ENCODE assay signal across 11 mouse cellular contexts in genomic region chr4:87883225-87883875, GRCm38 (mm10).
A peak's percentile ranks its signal among the peaks of the same experiment; 100 is the strongest.
DNase-seq lines count a peak whose midpoint lies in the region; ATAC-seq and TF ChIP-seq lines count a peak whose summit lies in the region.
"Had no signal": no experiment of that assay in that cellular context is flagged by ENCODE, and none has a peak within 500 bp of the region (broad histone marks: within the 10 kb centered on the region; RNA-seq: fewer than 3 reads in every experiment).

No protein-coding gene starts in this region.

- WGBS in forebrain, embryonic 12.5 days: 47% methylated on average over 5 of the region's 5 CpGs
- 25% methylated on average over 5 of the region's 5 CpGs for WGBS in hindbrain, postnatal 0 days
- 33% methylated on average over 5 of the region's 5 CpGs for WGBS in midbrain, postnatal 0 days

- no peak overlapping the region for H3K9ac ChIP-seq in forebrain, embryonic 12.5 days
- no peak overlapping the region for H3K9ac ChIP-seq in hindbrain, postnatal 0 days (replicated peaks; ENCODE audit: low read length)
- no peak overlapping the region for H3K9ac ChIP-seq in midbrain, postnatal 0 days (replicated peaks; ENCODE audit: low read length, poor library complexity, severe bottlenecking)
- H3K9ac ChIP-seq: embryonic facial prominence, embryonic 12.5 days; liver, embryonic 12.5 days had no signal

- H3K4me2 ChIP-seq in forebrain, embryonic 12.5 days: no peak overlapping the region
- no peak overlapping the region for H3K4me2 ChIP-seq in hindbrain, postnatal 0 days (ENCODE audit: low read depth, low read length)
- H3K4me2 ChIP-seq in midbrain, postnatal 0 days (ENCODE audit: low read depth, low read length, poor library complexity, severe bottlenecking): no peak overlapping the region
- H3K4me2 ChIP-seq: embryonic facial prominence, embryonic 12.5 days; liver, embryonic 12.5 days had no signal

- no peaks in the 10 kb centered on the region; the same call in 1 of the 2 replicates for H3K36me3 ChIP-seq in forebrain, embryonic 12.5 days (replicated peaks)
- no peaks in the 10 kb centered on the region for H3K36me3 ChIP-seq in hindbrain, postnatal 0 days (ENCODE audit: insufficient read depth, low read length)
- H3K36me3 ChIP-seq in midbrain, postnatal 0 days (ENCODE audit: insufficient read depth, low read length): no peaks in the 10 kb centered on the region
- H3K36me3 ChIP-seq: embryonic facial prominence, embryonic 12.5 days; liver, embryonic 12.5 days had no signal

- peak; percentile 28 for DNase-seq in layer of hippocampus, adult 11-12 months (ENCODE audit: low spot score)
- DNase-seq in layer of hippocampus, postnatal 25 days (ENCODE audit: extremely low spot score in 1 of 2, low spot score in 1 of 2): no peak
- peak; percentile 64 for DNase-seq in hindbrain, postnatal 0 days (ENCODE audit: low spot score)
- DNase-seq in midbrain, postnatal 0 days (ENCODE audit: low spot score): peak; percentile 59
- DNase-seq in heart, postnatal 4 days: no peak
- DNase-seq in ovary, postnatal 36 days (ENCODE audit: low spot score): no peak

- H3K4me3 ChIP-seq in forebrain, embryonic 12.5 days (replicated peaks): no peak overlapping the region
- H3K4me3 ChIP-seq in hindbrain, postnatal 0 days (ENCODE audit: low read length): no peak overlapping the region
- no peak overlapping the region for H3K4me3 ChIP-seq in midbrain, postnatal 0 days (ENCODE audit: low read depth, low read length)
- H3K4me3 ChIP-seq: embryonic facial prominence, embryonic 12.5 days; liver, embryonic 12.5 days had no signal

- H3K4me1 ChIP-seq in forebrain, embryonic 12.5 days: peaks cover 23% of the 10 kb centered on the region
- H3K4me1 ChIP-seq in hindbrain, postnatal 0 days (ENCODE audit: insufficient read depth, low read length): no peaks in the 10 kb centered on the region
- H3K4me1 ChIP-seq in midbrain, postnatal 0 days (ENCODE audit: insufficient read depth, low read length): no peaks in the 10 kb centered on the region; the same call in 1 of the 2 replicates
- H3K4me1 ChIP-seq: embryonic facial prominence, embryonic 12.5 days; liver, embryonic 12.5 days had no signal

- ATAC-seq in forebrain, embryonic 12.5 days (ENCODE audit: low FRiP score): peak; percentile 81
- ATAC-seq in hindbrain, postnatal 0 days: no peak
- no peak for ATAC-seq in midbrain, postnatal 0 days (ENCODE audit: low FRiP score)
- ATAC-seq in megakaryocyte progenitor cell, adult 5-6 weeks (replicated peaks; ENCODE audit: poor library complexity): no peak
- ATAC-seq: liver, embryonic 12.5 days had no signal

- peak; percentile 17; the same call in 1 of the 2 replicates for TF ChIP-seq CTCF in hindbrain, postnatal 0 days (IDR thresholded peaks at IDR 0.05; ENCODE audit: low read depth)
- TF ChIP-seq CTCF in midbrain, postnatal 0 days (IDR thresholded peaks at IDR 0.05): no peak

- H3K27me3 ChIP-seq in forebrain, embryonic 12.5 days: no peaks in the 10 kb centered on the region
- H3K27me3 ChIP-seq in hindbrain, postnatal 0 days (ENCODE audit: insufficient read depth, low read length): no peaks in the 10 kb centered on the region
- no peaks in the 10 kb centered on the region for H3K27me3 ChIP-seq in midbrain, postnatal 0 days (ENCODE audit: insufficient read depth, low read length)
- H3K27me3 ChIP-seq: embryonic facial prominence, embryonic 12.5 days; liver, embryonic 12.5 days had no signal

- peak overlapping the region; percentile 61; the same call in 1 of the 2 replicates for H3K27ac ChIP-seq in forebrain, embryonic 12.5 days
- H3K27ac ChIP-seq in hindbrain, postnatal 0 days: no peak overlapping the region
- H3K27ac ChIP-seq in midbrain, postnatal 0 days (ENCODE audit: low read depth, low read length): no peak overlapping the region
- H3K27ac ChIP-seq: embryonic facial prominence, embryonic 12.5 days; liver, embryonic 12.5 days; macrophage had no signal

- H3K9me3 ChIP-seq in forebrain, embryonic 12.5 days: no peaks in the 10 kb centered on the region
- no peaks in the 10 kb centered on the region for H3K9me3 ChIP-seq in hindbrain, postnatal 0 days (ENCODE audit: low read length)
- H3K9me3 ChIP-seq in midbrain, postnatal 0 days (ENCODE audit: low read length): no peaks in the 10 kb centered on the region
- H3K9me3 ChIP-seq: embryonic facial prominence, embryonic 12.5 days; liver, embryonic 12.5 days had no signal

Comparison
In these comparisons a context has a peak if more than half of its experiments do, and no peak if none do; other contexts are left out.
1. DNase-seq: peak in layer of hippocampus, adult 11-12 months (single experiment), hindbrain, postnatal 0 days (single experiment) and midbrain, postnatal 0 days (single experiment); none in layer of hippocampus, postnatal 25 days (0 of 2), heart, postnatal 4 days (single experiment) and ovary, postnatal 36 days (single experiment).